Comparison of ENCODE assay signal across 8 mouse cellular contexts in genomic region chr11:120357791-120358401, GRCm38 (mm10). TPM values are rescaled to one million over a fixed set of nuclear protein-coding genes. Genes with fewer than 3 reads are reported as not detected.
DNase-seq lines count a peak whose midpoint lies in the region; ATAC-seq and TF ChIP-seq lines count a peak whose summit lies in the region.

No protein-coding gene starts in this region.

- H3K36me3 ChIP-seq in hindbrain, embryonic 15.5 days: no peaks in the 10 kb centered on the region

- peak; percentile 84 for ATAC-seq in hindbrain, embryonic 15.5 days (ENCODE audit: low FRiP score, low read depth)

- H3K4me1 ChIP-seq in hindbrain, embryonic 15.5 days (replicated peaks): peaks cover 48% of the 10 kb centered on the region

- no peaks in the 10 kb centered on the region for H3K27me3 ChIP-seq in hindbrain, embryonic 15.5 days

- no peak for TF ChIP-seq CTCF in gastrocnemius, adult 2 months (IDR thresholded peaks at IDR 0.05)

- WGBS in hindbrain, embryonic 15.5 days: 4% methylated on average over 10 of the region's 10 CpGs

- H3K27ac ChIP-seq in gastrocnemius, adult 2 months: peak overlapping the region; percentile 72
- H3K27ac ChIP-seq in hindbrain, embryonic 15.5 days (replicated peaks): peak overlapping the region; percentile 88

- peak overlapping the region; percentile 44 for H3K4me2 ChIP-seq in hindbrain, embryonic 15.5 days

- intact Hi-C loops in gastrocnemius, adult 2 months (cut with DNase I): loop anchor here (2.0 kb wide), 1 partner anchor 65 kb away; no protein-coding TSS in a partner anchor

- H3K9me3 ChIP-seq in hindbrain, embryonic 15.5 days: no peaks in the 10 kb centered on the region

- H3K4me3 ChIP-seq in gastrocnemius, adult 2 months: no peak overlapping the region
- no peak overlapping the region for H3K4me3 ChIP-seq in hindbrain, embryonic 15.5 days

- peak; percentile 73 for DNase-seq in urinary bladder, postnatal 4 days (ENCODE audit: low spot score in 2 of 2)
- no peak for DNase-seq in urinary bladder, postnatal 25 days (ENCODE audit: low spot score)
- peak; percentile 81 for DNase-seq in gastrocnemius, adult 2 months
- DNase-seq in layer of hippocampus, postnatal 36 days: peak; percentile 83 to 85
- DNase-seq in lung, postnatal 25 days (ENCODE audit: low spot score): peak; percentile 80
- DNase-seq in retina, embryonic 14.5 days (ENCODE audit: low spot score): peak; percentile 74
- DNase-seq in urinary bladder, postnatal 10 days (ENCODE audit: low spot score): no peak

- 0 out of 2 replicates have a peak overlapping the region, but pooled peaks have one; percentile 1 for H3K9ac ChIP-seq in hindbrain, embryonic 15.5 days

RNA-seq across cellular contexts. Expression of gene Fscn2, which starts 3.4 kb away (rescaled TPM):
- total RNA-seq in gastrocnemius, adult 2 months (2021): under 1 TPM in 1 of 2 experiments, not detected in 1; 0.87 TPM
- 0.88 and 1.6 TPM in 2 replicates for polyA plus RNA-seq in hindbrain, embryonic 15.5 days (2015; fragmentation: Nextera tagmentation; extraction: Ambion mirVana)
- 1 to 10 TPM in 1 of 2 experiments, not detected in 1; 1.0 TPM for total RNA-seq in layer of hippocampus, postnatal 36 days (2021)

RNA-seq across cellular contexts. Expression of gene Actg1, which starts 9.6 kb away (rescaled TPM):
- 100 to 1,000 TPM; 201 to 262 TPM for total RNA-seq in gastrocnemius, adult 2 months (2021)
- polyA plus RNA-seq in hindbrain, embryonic 15.5 days (2015; fragmentation: Nextera tagmentation; extraction: Ambion mirVana): 3,943 and 4,131 TPM in 2 replicates
- total RNA-seq in layer of hippocampus, postnatal 36 days (2021): 1,000 to 10,000 TPM; 1,262 to 1,401 TPM

RNA-seq across cellular contexts. Expression of gene Faap100, which starts 20.7 kb away (rescaled TPM):
- total RNA-seq in gastrocnemius, adult 2 months (2021): 10 to 100 TPM; 18.5 to 18.8 TPM
- 95.4 and 110 TPM in 2 replicates for polyA plus RNA-seq in hindbrain, embryonic 15.5 days (2015; fragmentation: Nextera tagmentation; extraction: Ambion mirVana)
- 10 to 100 TPM; 17.3 to 21.6 TPM for total RNA-seq in layer of hippocampus, postnatal 36 days (2021)

Comparison
In these comparisons a context has a peak if more than half of its experiments do, and no peak if none do; other contexts are left out.
1. DNase-seq: peak in urinary bladder, postnatal 4 days (2 of 2), gastrocnemius, adult 2 months (single experiment), layer of hippocampus, postnatal 36 days (2 of 2), lung, postnatal 25 days (single experiment) and retina, embryonic 14.5 days (single experiment); none in urinary bladder, postnatal 25 days (single experiment) and urinary bladder, postnatal 10 days (single experiment).
2. RNA of gene Actg1, which starts 9.6 kb away (total RNA-seq): 1,262 to 1,401 TPM in layer of hippocampus, postnatal 36 days; 201 to 262 TPM in gastrocnemius, adult 2 months; every median in the first group is over 4 times any median in the second.